Mouse (Mus musculus): ENCODE measurements around the gene Muc3. TPM values are rescaled to one million over a fixed set of nuclear protein-coding genes. Genes with fewer than 3 reads are reported as not detected.
A peak's percentile ranks its signal among the peaks of the same experiment; 100 is the strongest.

Muc3 gene
- polyA plus RNA-seq, 1 experiment from 2014 or later = not detected

- 78% methylated on average over 4 of the region's 4 CpGs for WGBS
- Histone ChIP-seq H3K9me3 (replicated peaks) (peaks cover 13% of the 10 kb centered on the region; the same call in 1 of the 2 replicates), H3K4me3 (no peak overlapping the region), H3K4me1 (no peaks in the 10 kb centered on the region), H3K27me3 (ENCODE audit: low read depth, poor library complexity, severe bottlenecking) (no peaks in the 10 kb centered on the region), H3K27ac (replicated peaks) (no peak overlapping the region), H3K36me3 (no peaks in the 10 kb centered on the region)
- no peak for DNase-seq (ENCODE audit: low spot score)
Measured at GRCm38 (mm10) chr5:137161853-137162252, 12.7 kb upstream of the Muc3 start.

GRCm38 (mm10) chr5:137159461-137159860 is 10.3 kb upstream of the Muc3 start:
- Histone ChIP-seq H3K36me3 (no peaks in the 10 kb centered on the region), H3K27me3 (ENCODE audit: low read depth, poor library complexity, severe bottlenecking) (no peaks in the 10 kb centered on the region), H3K4me3 (no peak overlapping the region), H3K4me1 (no peaks in the 10 kb centered on the region), H3K27ac (replicated peaks) (no peak overlapping the region), H3K9me3 (replicated peaks) (peaks cover 26% of the 10 kb centered on the region; the same call in 1 of the 2 replicates)
- DNase-seq (ENCODE audit: low spot score) = no peak
- 35% methylated on average over 11 of the region's 11 CpGs for WGBS

DNA sequence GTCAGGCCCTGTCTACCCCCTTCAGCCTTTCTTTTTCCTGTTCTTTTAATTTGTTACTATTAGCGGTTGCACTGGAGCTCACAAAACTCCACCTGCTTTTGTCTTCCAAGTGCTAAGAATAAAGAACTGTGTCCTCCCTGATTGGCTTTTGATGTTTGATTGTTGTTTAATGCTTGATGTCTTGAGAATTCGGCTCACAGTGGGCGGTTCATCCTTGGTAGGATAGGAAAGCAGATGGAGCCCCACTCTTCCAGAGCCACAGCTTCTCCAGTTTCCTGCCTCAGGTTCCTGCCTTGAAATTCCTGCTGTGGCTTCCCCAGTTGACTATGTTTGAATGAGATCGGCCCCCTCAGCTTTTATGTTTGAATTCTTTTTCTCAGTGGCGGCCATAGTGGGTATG is 4.2 kb upstream of the Muc3 start:
- no peak overlapping the region for H3K27ac ChIP-seq (replicated peaks)
- H3K9me3 ChIP-seq (replicated peaks) = peaks cover 40% of the 10 kb centered on the region
- WGBS = 90% methylated on average over 5 of the region's 5 CpGs
- H3K4me3 ChIP-seq = no peak overlapping the region
- H3K36me3 ChIP-seq = no peaks in the 10 kb centered on the region
- no peaks in the 10 kb centered on the region for H3K4me1 ChIP-seq
- no peaks in the 10 kb centered on the region for H3K27me3 ChIP-seq (ENCODE audit: low read depth, poor library complexity, severe bottlenecking)
- no peak for DNase-seq (ENCODE audit: low spot score)

- Histone ChIP-seq H3K4me3 (no peak overlapping the region), H3K9me3 (replicated peaks) (peaks cover 35% of the 10 kb centered on the region), H3K36me3 (no peaks in the 10 kb centered on the region), H3K27ac (replicated peaks) (no peak overlapping the region), H3K27me3 (ENCODE audit: low read depth, poor library complexity, severe bottlenecking) (no peaks in the 10 kb centered on the region), H3K4me1 (no peaks in the 10 kb centered on the region)
- peak; percentile 19 for DNase-seq (ENCODE audit: low spot score)
- 54% methylated on average over 2 of the region's 2 CpGs for WGBS
Measured at GRCm38 (mm10) chr5:137152623-137153022, 3.5 kb upstream of the Muc3 start.

DNA sequence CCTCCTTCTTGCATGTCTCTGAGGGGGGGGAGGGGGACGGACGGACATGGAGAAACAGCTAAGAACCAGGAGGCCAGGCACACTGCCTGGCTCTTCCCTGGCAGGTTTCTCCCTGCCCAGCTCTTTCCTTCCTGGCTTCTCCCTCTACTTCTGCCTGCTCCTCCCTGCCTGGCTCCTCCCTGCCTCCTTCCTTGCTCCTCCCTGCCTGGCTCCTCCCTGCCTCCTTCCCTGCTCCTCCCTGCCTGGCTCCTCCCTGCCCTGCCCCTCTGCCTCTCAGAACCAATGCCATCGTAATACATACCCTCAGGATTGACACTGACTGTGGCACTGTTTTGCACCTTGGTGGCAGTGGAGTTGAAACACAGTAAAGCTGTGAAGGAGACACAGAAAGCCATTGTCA is 8.3 kb downstream of the Muc3 start:
- no peaks in the 10 kb centered on the region for H3K27me3 ChIP-seq (ENCODE audit: low read depth, poor library complexity, severe bottlenecking)
- H3K9me3 ChIP-seq (replicated peaks) = 0 out of 2 replicates have a peak, but pooled peaks cover 5% of the 10 kb centered on the region
- no peak overlapping the region for H3K27ac ChIP-seq (replicated peaks)
- 0 out of 2 replicates have a peak, but pooled peaks cover 3% of the 10 kb centered on the region for H3K4me1 ChIP-seq
- H3K4me3 ChIP-seq = no peak overlapping the region
- 43% methylated on average over 3 of the region's 3 CpGs for WGBS
- no peak for DNase-seq (ENCODE audit: low spot score)
- no peaks in the 10 kb centered on the region for H3K36me3 ChIP-seq

DNA sequence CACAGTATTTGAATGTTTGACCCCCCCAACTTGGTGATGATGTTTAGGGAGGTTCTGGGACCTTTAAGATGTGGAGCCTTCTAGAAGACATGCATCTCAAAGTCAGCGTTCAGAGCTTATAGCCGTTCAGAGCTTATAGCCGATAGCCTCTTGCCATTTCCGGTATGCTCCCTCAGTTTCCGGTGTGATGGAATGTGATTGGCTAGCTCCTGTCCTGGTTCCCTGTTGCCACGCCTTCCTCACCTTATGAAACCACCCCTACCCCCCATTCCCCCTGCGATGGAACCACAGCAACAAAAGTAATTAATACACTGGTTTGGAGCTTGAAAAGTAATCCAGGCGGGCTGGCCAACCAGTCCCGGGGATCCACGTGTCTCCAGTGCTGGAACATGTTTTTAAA is 10.1 kb downstream of the Muc3 start:
- no peaks in the 10 kb centered on the region for H3K27me3 ChIP-seq (ENCODE audit: low read depth, poor library complexity, severe bottlenecking)
- no peak for DNase-seq (ENCODE audit: low spot score)
- H3K36me3 ChIP-seq = no peaks in the 10 kb centered on the region
- peaks cover 15% of the 10 kb centered on the region; the same call in 1 of the 2 replicates for H3K9me3 ChIP-seq (replicated peaks)
- H3K4me3 ChIP-seq = no peak overlapping the region
- 0 out of 2 replicates have a peak, but pooled peaks cover 3% of the 10 kb centered on the region for H3K4me1 ChIP-seq
- no peak overlapping the region for H3K27ac ChIP-seq (replicated peaks)
- 88% methylated on average over 10 of the region's 10 CpGs for WGBS

DNA sequence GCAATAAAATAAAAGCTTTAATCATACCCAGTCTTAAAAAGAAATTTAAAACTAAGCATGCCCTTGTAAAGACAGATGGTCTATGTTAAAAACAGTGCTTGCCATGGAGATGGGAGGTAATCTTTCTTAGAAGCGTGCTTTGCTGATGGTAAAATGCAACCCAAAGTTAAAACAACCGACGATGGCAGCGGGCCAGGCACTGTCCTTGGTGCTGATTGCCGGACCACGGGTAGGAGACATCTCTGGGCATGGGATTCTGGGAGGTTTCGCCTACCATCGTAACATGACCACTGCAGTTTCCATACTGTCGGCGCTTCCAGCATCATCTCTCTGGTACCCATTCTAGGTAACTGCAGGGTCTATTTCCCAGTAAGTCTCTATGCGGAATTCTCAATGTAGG is 14.2 kb downstream of the Muc3 start:
- H3K4me3 ChIP-seq = no peak overlapping the region
- H3K36me3 ChIP-seq = no peaks in the 10 kb centered on the region
- WGBS = 41% methylated on average over 11 of the region's 11 CpGs
- no peaks in the 10 kb centered on the region for H3K4me1 ChIP-seq
- H3K27me3 ChIP-seq (ENCODE audit: low read depth, poor library complexity, severe bottlenecking) = no peaks in the 10 kb centered on the region
- no peak for DNase-seq (ENCODE audit: low spot score)
- H3K9me3 ChIP-seq (replicated peaks) = peaks cover 15% of the 10 kb centered on the region; the same call in 1 of the 2 replicates
- no peak overlapping the region for H3K27ac ChIP-seq (replicated peaks)

DNA sequence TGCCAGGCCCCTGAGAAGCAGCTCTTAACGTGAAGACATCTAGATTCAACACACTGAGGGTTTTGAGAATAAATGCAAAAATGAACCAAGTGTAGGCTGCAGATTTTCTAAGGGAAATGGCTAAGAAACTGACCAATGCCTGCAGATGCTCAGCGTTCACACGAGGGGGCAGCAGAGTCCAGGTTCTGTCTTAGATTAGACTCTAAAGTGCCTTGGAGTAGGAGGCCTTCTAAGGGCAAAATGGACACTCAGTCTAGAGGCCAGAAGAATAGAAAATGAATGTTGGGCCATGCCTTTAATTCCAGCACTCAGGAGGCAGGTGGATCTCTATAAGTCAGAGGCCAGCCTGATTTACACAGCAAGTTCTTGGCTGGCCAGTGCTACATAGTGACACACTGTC is 17.6 kb downstream of the Muc3 start:
- H3K27ac ChIP-seq (replicated peaks) = no peak overlapping the region

GRCm38 (mm10) chr5:137129281-137129680 is 19.8 kb downstream of the Muc3 start:
- no peak for DNase-seq (ENCODE audit: low spot score)
- 36% methylated on average over 5 of the region's 5 CpGs for WGBS
- H3K4me1 ChIP-seq = no peaks in the 10 kb centered on the region
- no peak overlapping the region for H3K27ac ChIP-seq (replicated peaks)
- H3K4me3 ChIP-seq = no peak overlapping the region
- H3K27me3 ChIP-seq (ENCODE audit: low read depth, poor library complexity, severe bottlenecking) = no peaks in the 10 kb centered on the region
- H3K9me3 ChIP-seq (replicated peaks) = peaks cover 2% of the 10 kb centered on the region; the same call in 1 of the 2 replicates
- H3K36me3 ChIP-seq = no peaks in the 10 kb centered on the region

More for the DNA sequence above, 17.6 kb downstream of the Muc3 start:
- Histone ChIP-seq H3K4me3 (no peak overlapping the region), H3K36me3 (no peaks in the 10 kb centered on the region), H3K9me3 (replicated peaks) (peaks cover 11% of the 10 kb centered on the region; the same call in 1 of the 2 replicates), H3K27me3 (ENCODE audit: low read depth, poor library complexity, severe bottlenecking) (no peaks in the 10 kb centered on the region), H3K4me1 (no peaks in the 10 kb centered on the region)
- under 1% methylated on average over 3 of the region's 3 CpGs for WGBS
- peak; percentile 59 for DNase-seq (ENCODE audit: low spot score)

DNA sequence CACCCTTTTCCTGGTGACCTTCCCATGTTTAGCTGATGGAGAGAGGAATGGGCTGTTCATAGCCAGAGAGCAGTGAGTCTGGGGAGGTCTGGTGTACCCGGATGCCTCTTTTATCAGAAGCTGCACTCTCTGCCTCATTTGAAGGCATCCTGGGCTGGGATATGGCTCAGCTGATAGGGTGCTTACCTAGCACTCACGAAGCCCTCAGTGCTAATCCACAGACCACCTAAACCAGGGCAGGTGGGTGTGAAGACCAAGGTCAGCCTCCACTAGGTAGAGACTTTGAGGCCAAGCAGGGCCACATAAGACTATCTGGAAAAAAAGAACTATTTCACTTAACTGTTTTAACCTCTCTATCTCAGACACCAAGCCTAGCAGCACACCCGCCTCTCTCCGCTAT is 25.6 kb downstream of the Muc3 start:
- 82% methylated on average over 4 of the region's 4 CpGs for WGBS
- H3K9me3 ChIP-seq (replicated peaks) = no peaks in the 10 kb centered on the region
- peaks cover 13% of the 10 kb centered on the region for H3K4me1 ChIP-seq
- H3K4me3 ChIP-seq = no peak overlapping the region
- DNase-seq (ENCODE audit: low spot score) = no peak
- peak overlapping the region; percentile 75 for H3K27ac ChIP-seq (replicated peaks)
- no peaks in the 10 kb centered on the region for H3K27me3 ChIP-seq (ENCODE audit: low read depth, poor library complexity, severe bottlenecking)
- no peaks in the 10 kb centered on the region for H3K36me3 ChIP-seq

- H3K9me3 ChIP-seq (replicated peaks) = no peaks in the 10 kb centered on the region
- peak overlapping the region; percentile 20; the same call in 1 of the 2 replicates for H3K4me3 ChIP-seq
- H3K27ac ChIP-seq (replicated peaks) = peak overlapping the region; percentile 75
- no peaks in the 10 kb centered on the region for H3K36me3 ChIP-seq
- peak; percentile 82 for DNase-seq (ENCODE audit: low spot score)
- no peaks in the 10 kb centered on the region for H3K27me3 ChIP-seq (ENCODE audit: low read depth, poor library complexity, severe bottlenecking)
- WGBS = 9% methylated on average over 14 of the region's 14 CpGs
- peaks cover 13% of the 10 kb centered on the region for H3K4me1 ChIP-seq
Measured at GRCm38 (mm10) chr5:137122686-137123193, 26.4 kb downstream of the Muc3 start.

GRCm38 (mm10) chr5:137121280-137121679 is 27.8 kb downstream of the Muc3 start:
- WGBS = 78% methylated on average over 4 of the region's 4 CpGs
- no peaks in the 10 kb centered on the region for H3K9me3 ChIP-seq (replicated peaks)
- DNase-seq (ENCODE audit: low spot score) = no peak
- no peaks in the 10 kb centered on the region for H3K27me3 ChIP-seq (ENCODE audit: low read depth, poor library complexity, severe bottlenecking)
- H3K4me1 ChIP-seq = peaks cover 17% of the 10 kb centered on the region
- H3K36me3 ChIP-seq = no peaks in the 10 kb centered on the region
- H3K27ac ChIP-seq (replicated peaks) = no peak overlapping the region
- no peak overlapping the region for H3K4me3 ChIP-seq

- Histone ChIP-seq H3K4me3 (no peak overlapping the region), H3K36me3 (peaks cover 10% of the 10 kb centered on the region), H3K4me1 (peaks cover 33% of the 10 kb centered on the region), H3K9me3 (replicated peaks) (no peaks in the 10 kb centered on the region), H3K27me3 (ENCODE audit: low read depth, poor library complexity, severe bottlenecking) (no peaks in the 10 kb centered on the region), H3K27ac (replicated peaks) (no peak overlapping the region)
- WGBS = 78% methylated on average over 4 of the region's 4 CpGs
- no peak for DNase-seq (ENCODE audit: low spot score)
Measured at GRCm38 (mm10) chr5:137118878-137119277, 30.2 kb downstream of the Muc3 start.
